Mouse (Mus musculus): ENCODE measurements around the gene Ipcef1.

The Ipcef1 gene

GRCm38 (mm10) chr10:6967588-6968242 lies 84.6 kb downstream of the Ipcef1 start:
- no peak for DNase-seq (ENCODE audit: low spot score in 2 of 2)

DNA sequence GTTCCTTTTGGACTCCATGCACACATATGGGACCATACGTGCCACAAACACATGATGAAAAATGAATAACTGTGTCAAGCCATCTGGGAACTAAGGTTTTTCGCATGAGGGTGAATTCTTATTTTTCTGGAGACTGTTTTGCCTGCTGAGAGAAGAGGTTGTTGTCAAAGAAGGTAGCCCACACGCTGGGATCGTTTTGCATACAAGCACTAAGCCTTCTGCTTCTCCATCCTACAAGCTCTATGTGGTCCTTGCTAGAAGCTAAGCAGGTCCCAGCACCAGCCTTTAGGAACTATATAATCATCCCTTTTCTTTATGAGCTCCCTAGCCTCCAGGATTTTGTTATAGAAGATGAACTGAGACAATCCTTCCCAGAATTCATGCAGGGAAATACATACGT lies 93.5 kb downstream of the Ipcef1 start:
- no peak for DNase-seq (ENCODE audit: low spot score in 2 of 2)

DNA sequence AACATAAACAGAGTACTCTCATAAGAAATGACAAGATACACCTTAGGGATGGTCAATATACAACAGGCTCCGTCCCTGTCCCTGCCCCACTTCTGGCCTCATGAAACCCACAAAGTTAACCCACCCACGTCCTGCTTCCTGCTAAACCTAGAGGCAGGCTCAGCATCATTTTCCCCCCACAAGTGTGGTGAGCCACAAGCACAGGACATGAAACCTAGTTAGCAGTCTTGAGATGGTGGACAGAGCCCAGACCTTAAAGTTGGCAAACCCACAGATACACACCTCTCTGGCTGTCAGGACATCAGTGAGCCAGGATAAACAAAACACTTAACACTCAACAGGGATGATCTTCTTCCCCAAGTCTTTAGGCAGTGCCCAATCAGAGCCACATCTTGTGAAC lies 95.9 kb downstream of the Ipcef1 start:
- no peak for DNase-seq (ENCODE audit: low spot score in 2 of 2)

DNA sequence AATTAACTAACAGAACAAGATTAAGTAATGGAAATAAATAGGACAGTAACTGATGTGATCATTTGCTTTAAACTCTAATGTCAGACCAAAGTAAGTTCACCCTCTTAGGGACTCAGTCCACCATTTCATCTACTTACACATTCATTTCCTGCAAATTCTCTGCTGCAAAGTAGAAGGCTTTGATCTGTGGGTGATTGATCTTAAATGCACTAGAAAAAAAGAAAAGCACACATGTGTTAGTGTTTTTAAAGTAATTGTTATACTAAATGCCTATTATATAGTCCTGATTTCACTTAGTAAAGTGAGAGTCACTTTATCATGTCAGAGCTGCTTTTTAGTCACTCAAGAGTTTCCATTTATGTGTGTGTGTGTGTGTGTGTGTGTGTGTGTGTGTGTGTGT lies 97.7 kb downstream of the Ipcef1 start:
- DNase-seq (ENCODE audit: low spot score in 2 of 2) = no peak

DNA sequence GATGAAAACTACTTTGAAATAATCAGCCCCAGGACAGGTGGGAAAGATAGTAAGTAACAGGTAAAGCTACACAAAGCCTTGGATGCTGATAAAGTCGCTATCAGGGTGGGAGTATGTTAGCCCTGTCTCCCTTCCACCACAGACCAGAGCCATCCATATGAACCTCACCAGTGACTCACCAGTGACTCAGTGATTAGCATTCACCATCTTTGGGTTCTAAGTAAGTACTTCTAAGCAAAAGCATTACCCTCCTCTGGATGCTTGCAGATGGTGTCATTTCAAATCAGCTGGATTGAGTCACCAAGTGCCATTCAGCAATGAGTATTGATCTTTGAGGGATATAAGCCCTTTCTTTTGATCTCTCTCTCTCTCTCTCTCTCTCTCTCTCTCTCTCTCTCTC lies 99.2 kb downstream of the Ipcef1 start:
- no peak for DNase-seq (ENCODE audit: low spot score in 2 of 2)

GRCm38 (mm10) chr10:6936671-6937425 lies 115.4 kb downstream of the Ipcef1 start:
- DNase-seq (ENCODE audit: low spot score in 2 of 2) = no peak

DNA sequence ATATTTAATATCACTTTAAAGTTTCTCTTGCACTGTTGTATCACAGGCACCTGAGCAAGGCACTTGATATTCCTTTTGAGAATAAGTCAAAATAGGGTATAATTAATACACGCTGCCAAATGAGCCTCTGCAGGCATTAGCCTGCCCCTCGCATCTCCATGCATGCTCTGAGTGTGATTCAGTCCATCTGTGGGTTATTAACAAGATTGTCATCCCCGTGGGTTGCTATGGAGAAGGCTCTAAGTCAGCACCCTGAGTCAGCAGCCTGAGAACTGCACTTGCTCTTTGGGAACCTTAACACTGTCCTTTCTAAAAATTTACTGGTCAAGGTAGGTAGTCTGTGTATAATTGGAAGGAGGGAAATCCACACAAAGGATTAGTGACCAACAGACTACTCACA lies 117.5 kb downstream of the Ipcef1 start:
- DNase-seq (ENCODE audit: low spot score in 2 of 2) = no peak

DNA sequence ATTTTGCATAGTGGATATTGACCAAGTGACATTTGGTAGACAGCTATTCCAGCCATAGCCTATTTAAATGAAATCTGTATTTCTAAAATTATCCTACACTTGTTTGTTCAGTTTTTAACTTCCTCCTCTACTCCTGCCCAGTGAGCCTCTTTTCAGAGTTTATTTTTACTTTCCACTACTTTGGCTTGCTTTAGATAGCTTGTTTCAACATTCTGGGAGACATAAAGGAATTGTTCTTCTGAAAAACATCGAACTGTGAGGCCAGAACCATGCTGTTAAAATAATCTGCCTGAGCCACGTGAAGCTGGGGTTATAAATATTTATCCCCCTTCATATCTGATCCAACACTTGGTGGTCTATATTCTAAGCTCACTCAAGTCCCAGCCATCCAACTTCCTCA lies 121.4 kb downstream of the Ipcef1 start:
- no peak for DNase-seq (ENCODE audit: low spot score in 2 of 2)

- DNase-seq (ENCODE audit: low spot score in 2 of 2) = no peak
Measured at GRCm38 (mm10) chr10:6930398-6930797, 121.9 kb downstream of the Ipcef1 start.

DNA sequence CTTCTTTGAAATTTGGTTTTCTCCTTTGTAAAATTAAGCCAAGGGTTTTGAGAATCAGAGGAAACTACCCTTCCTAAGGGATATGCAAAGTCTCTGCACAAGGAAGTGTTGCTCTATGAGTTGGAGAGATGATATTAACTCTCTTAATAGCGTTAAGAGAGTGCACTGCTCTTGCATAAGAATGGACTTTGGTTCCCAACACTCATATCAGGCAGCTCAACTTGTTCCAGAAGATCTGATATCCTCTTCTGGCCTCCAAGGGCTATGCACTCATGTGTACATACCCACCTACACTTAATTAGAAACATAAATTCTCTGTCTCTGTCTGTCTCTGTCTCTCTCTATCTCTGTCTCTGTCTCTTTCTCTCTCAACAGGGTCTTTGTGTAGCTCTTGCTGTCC lies 123.4 kb downstream of the Ipcef1 start:
- DNase-seq (ENCODE audit: low spot score in 2 of 2) = no peak

DNA sequence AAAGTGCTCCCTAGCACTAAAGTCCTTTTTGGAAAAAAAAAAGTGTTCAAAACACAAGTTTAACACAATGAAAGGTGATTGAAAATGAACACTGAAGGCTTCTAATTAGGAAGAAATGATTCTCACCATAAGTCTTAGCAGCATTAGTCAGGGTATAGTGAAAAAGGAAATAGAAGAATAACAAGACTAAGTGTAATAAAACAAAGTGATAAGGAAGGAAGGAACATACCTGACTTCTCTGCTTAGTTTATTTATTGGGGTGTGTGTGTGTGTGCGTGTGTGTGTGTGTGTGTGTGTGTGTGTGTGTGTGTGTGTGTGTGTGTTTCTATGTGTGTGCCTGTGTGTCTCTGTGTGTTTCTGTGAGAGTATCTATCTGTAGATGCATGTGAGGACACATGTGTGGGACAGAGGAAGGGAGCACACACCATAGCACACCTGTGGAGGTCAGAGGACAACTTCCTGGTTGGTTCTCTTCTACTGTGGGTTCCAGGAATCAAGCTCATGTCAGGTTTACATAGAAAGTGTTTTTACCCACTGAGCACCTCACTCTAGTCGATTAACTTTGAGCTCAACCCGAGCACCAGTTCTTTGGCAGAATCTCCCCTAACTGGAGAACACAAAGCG lies 124.6 kb downstream of the Ipcef1 start:
- no peak for DNase-seq (ENCODE audit: low spot score in 2 of 2)

- DNase-seq (ENCODE audit: low spot score in 2 of 2) = no peak
Measured at GRCm38 (mm10) chr10:6926724-6927123, 125.6 kb downstream of the Ipcef1 start.

GRCm38 (mm10) chr10:6916545-6917257 lies 135.6 kb downstream of the Ipcef1 start:
- DNase-seq (ENCODE audit: low spot score in 2 of 2) = no peak

- no peak for DNase-seq (ENCODE audit: low spot score in 2 of 2)
Measured at GRCm38 (mm10) chr10:6915991-6916390, 136.3 kb downstream of the Ipcef1 start.

DNA sequence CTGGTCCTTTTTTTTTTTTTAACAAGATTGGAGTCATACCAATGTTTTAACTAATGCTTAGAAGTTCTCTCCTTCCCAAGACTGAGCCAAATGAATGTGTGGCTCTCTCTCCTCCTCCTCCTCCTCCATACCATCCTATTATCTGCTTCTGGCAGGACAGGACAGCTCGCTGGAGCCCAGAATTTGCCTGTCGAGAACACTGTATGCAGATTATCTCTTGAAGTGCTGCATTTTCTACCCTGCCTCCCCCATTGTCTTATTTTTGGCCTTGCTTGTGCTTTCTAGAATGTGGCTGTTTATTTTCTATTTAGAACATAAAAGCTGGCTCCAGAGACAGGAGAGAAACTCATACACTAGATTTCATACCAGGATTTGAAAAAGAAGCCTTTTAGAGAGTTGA lies 142.5 kb downstream of the Ipcef1 start:
- no peak for DNase-seq (ENCODE audit: low spot score in 2 of 2)

GRCm38 (mm10) chr10:6901819-6902393 lies 150.4 kb downstream of the Ipcef1 start:
- DNase-seq (ENCODE audit: low spot score in 2 of 2) = no peak

- no peak for DNase-seq (ENCODE audit: low spot score in 2 of 2)
Measured at GRCm38 (mm10) chr10:6900126-6900525, 152.2 kb downstream of the Ipcef1 start.

DNA sequence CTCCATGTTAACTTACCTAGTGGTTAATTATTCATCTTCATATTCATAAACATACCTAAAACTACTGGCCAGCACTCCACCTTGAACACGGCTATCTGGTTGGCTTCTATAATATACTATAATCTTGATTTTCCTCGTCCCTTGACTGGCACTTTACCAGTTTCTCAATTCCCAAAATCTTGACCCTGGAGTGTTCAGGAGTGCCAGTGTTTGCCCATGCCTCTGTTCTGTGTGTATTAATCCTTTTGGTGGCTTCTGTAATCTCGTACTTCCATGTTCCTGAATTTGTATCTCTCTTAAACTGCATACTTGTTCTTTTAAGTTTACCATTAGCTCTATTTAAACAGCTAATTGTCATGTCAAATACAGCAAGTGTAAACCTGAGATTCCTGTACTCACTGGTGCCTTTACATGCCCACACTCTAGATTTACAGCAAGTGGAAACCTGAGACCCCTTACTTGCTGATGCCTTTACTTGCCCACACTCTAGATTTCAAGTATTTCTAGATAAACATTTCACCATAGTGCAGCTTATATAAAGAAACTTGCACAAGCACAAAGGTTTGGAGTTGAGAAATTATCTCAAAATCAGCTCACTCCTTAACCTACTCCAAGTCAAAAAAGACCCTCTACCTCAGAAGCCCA lies 155.5 kb downstream of the Ipcef1 start:
- DNase-seq (ENCODE audit: low spot score in 2 of 2) = no peak

DNA sequence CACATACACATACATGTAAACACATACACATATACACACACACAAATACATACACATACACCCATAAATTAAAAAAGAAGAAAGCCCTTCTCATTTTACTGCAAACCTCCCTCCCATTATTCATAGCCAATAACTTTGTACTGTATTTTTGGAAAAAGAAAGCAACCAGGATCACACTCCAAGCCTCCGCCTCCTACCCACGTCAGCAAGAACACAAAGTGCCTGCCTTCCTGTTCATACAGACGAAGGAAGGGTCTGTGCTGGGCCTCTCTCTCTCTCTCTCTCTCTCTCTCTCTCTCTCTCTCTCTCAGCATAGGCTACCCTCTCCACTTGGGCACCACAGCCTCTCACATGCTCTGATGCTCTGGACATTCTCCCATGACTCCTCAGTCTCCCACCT lies 156.5 kb downstream of the Ipcef1 start:
- DNase-seq (ENCODE audit: low spot score in 2 of 2) = no peak

- no peak for DNase-seq (ENCODE audit: low spot score in 2 of 2)
Measured at GRCm38 (mm10) chr10:6890348-6891009, 161.8 kb downstream of the Ipcef1 start.

- DNase-seq (ENCODE audit: low spot score in 2 of 2) = no peak
Measured at GRCm38 (mm10) chr10:6889640-6890245, 162.5 kb downstream of the Ipcef1 start.

Measured in spleen, postnatal 4 days (tissue).